ENCODE assay signal across 14 mouse cellular contexts in genomic region chr12:16222205-16222604, GRCm38 (mm10).
"Had no signal": no experiment of that assay in that cellular context is flagged by ENCODE, and none has a peak within 500 bp of the region (broad histone marks: within the 10 kb centered on the region; RNA-seq: fewer than 3 reads in every experiment).

No protein-coding gene starts in this region.

- DNase-seq: kidney, postnatal 25 days; layer of hippocampus, adult 9-11 months; liver; liver, embryonic 13.5 days; lung, adult 2 months; lung, postnatal 14 days; lung, postnatal 4 days; midbrain, embryonic 14.5 days; thymus, postnatal 36 days had no signal

- H3K27me3 ChIP-seq: limb, embryonic 13.5 days; liver, embryonic 13.5 days had no signal

- H3K4me3 ChIP-seq: layer of hippocampus, adult 2 months; limb, embryonic 10.5 days; limb, embryonic 13.5 days; liver, embryonic 13.5 days had no signal

- H3K36me3 ChIP-seq: limb, embryonic 10.5 days; limb, embryonic 13.5 days; liver, embryonic 13.5 days had no signal

- H3K9ac ChIP-seq: limb, embryonic 13.5 days; liver, embryonic 13.5 days had no signal

- H3K4me2 ChIP-seq: limb, embryonic 13.5 days; liver, embryonic 13.5 days; midbrain, embryonic 11.5 days had no signal

- H3K9me3 ChIP-seq: limb, embryonic 10.5 days; limb, embryonic 13.5 days; liver, embryonic 13.5 days had no signal

- H3K27ac ChIP-seq: kidney, postnatal 0 days; layer of hippocampus, adult 2 months; limb, embryonic 10.5 days; limb, embryonic 13.5 days; liver, embryonic 13.5 days had no signal

- H3K4me1 ChIP-seq: limb, embryonic 10.5 days; limb, embryonic 13.5 days had no signal
